Mouse (Mus musculus) cerebellum, adult 2 months (tissue): ENCODE measurements around the gene Scaf4.
"Not testable (repeated sequence)": the region's sequence is repeated elsewhere in the genome, so short reads cannot be mapped to it uniquely, and the experiment has no call there.

Source experiments
- CTCF ChIP-seq: fragments of 200-500 bp; IDR thresholded peaks from 2 replicates; pipeline ENCODE4 v1.5.1; 2011; ENCODE audit warnings: low read depth, mild to moderate bottlenecking, control low read depth, low read length, moderate library complexity, borderline replicate concordance; ENCODE audit not compliant: insufficient read depth
- POLR2A ChIP-seq: fragments of 200-500 bp; IDR thresholded peaks from 2 replicates; pipeline ENCODE4 v1.6.1; 2011; ENCODE audit warnings: low read length, control low read depth, borderline replicate concordance; ENCODE audit not compliant: insufficient read depth

DNA sequence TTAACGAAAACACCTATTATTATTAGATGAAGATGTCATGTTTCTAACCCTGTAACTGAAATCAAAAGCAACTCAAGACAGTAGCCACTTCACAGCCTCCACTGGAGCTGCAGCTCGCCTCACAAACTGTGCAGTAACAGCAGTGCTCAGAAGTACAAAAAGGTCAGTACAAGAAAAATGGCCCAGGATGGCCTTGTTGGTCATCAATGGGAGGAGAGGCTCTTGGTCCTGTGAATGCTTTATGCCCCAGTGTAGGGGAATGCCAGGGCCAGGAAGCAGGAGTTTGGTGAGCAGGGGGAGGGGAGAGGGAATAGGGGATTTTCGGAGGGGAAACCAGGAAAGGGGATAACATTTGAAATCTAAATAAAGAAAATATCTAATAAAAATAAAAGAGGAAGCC is 33.0 kb downstream of the Scaf4 start:
- TF ChIP-seq POLR2A, CTCF: not testable (repeated sequence)
